Mouse (Mus musculus): ENCODE data around the gene Plxnb2. TPM values are rescaled to one million over a fixed set of nuclear protein-coding genes. Genes with fewer than 3 reads are reported as not detected.

Gene Plxnb2
- polyA plus RNA-seq, 1 experiment = 1.1 TPM

DNA sequence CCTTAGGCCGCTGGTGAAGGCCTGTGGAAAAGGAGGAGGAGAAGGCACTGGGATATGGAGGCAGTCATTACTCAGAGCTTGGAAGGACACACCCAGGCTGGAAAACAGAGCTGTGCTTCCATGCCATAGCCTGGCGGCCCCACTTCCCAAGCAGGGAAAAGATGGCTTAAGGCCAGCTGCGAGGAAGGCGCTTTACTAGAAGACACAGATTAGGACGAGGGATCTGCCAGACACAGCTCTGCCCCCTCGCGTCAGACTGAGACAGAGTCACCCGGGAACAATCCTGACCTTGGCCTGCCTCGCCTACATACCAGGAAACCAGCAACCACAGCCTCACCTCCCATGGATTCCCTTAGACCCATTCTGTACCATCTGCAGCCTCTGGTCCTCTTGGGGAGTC is 70.4 kb downstream of the Plxnb2 start:
- H3K4me3 ChIP-seq (replicated peaks) = no peak overlapping the region
- no peaks in the 10 kb centered on the region for H3K9me3 ChIP-seq (ENCODE audit: control insufficient read depth, low read length)
- H3K27me3 ChIP-seq (ENCODE audit: control insufficient read depth) = no peaks in the 10 kb centered on the region
- TF ChIP-seq GATA1 (IDR thresholded peaks at IDR 0.05; ENCODE audit: low read length) (no peak), TAL1 (IDR thresholded peaks at IDR 0.05; ENCODE audit: low read length) (no peak)
- H3K4me1 ChIP-seq (ENCODE audit: control insufficient read depth) = no peaks in the 10 kb centered on the region
- peaks cover 99% of the 10 kb centered on the region for H3K36me3 ChIP-seq (ENCODE audit: control insufficient read depth)

GRCm38 (mm10) chr15:89106976-89107375 is 73.6 kb downstream of the Plxnb2 start:
- Histone ChIP-seq H3K4me1 (ENCODE audit: control insufficient read depth) (no peaks in the 10 kb centered on the region), H3K4me3 (replicated peaks) (no peak overlapping the region), H3K9me3 (ENCODE audit: control insufficient read depth, low read length) (no peaks in the 10 kb centered on the region), H3K36me3 (ENCODE audit: control insufficient read depth) (peaks cover 100% of the 10 kb centered on the region), H3K27me3 (ENCODE audit: control insufficient read depth) (no peaks in the 10 kb centered on the region)
- no peak for TF ChIP-seq TAL1 (IDR thresholded peaks at IDR 0.05; ENCODE audit: low read length)
- no peak for TF ChIP-seq GATA1 (IDR thresholded peaks at IDR 0.05; ENCODE audit: low read length)

GRCm38 (mm10) chr15:89106073-89106472 is 74.5 kb downstream of the Plxnb2 start:
- TF ChIP-seq TAL1 (IDR thresholded peaks at IDR 0.05; ENCODE audit: low read length) = no peak
- TF ChIP-seq GATA1 (IDR thresholded peaks at IDR 0.05; ENCODE audit: low read length) = no peak
- Histone ChIP-seq H3K9me3 (ENCODE audit: control insufficient read depth, low read length) (no peaks in the 10 kb centered on the region), H3K27me3 (ENCODE audit: control insufficient read depth) (no peaks in the 10 kb centered on the region), H3K36me3 (ENCODE audit: control insufficient read depth) (peaks cover 100% of the 10 kb centered on the region), H3K4me1 (ENCODE audit: control insufficient read depth) (no peaks in the 10 kb centered on the region), H3K4me3 (replicated peaks) (no peak overlapping the region)

Other genes with a start within 250 kb of the Plxnb2 start
- gene Ttll8, start 226.4 kb downstream of the Plxnb2 start, polyA plus RNA-seq (2012) = not detected in 2 replicates
- gene Mlc1, start 201.8 kb downstream of the Plxnb2 start, polyA plus RNA-seq (2012) = not detected in 2 replicates
- gene Mov10l1, start 197.9 kb downstream of the Plxnb2 start, polyA plus RNA-seq (2012) = not detected in 2 replicates
- not detected in 2 replicates for gene Panx2, start 121.1 kb downstream of the Plxnb2 start, polyA plus RNA-seq (2012)
- 1.7 and 1.9 TPM in 2 replicates for gene Trabd, start 105.7 kb downstream of the Plxnb2 start, polyA plus RNA-seq (2012)
- 0.19 and 0.34 TPM in 2 replicates for gene Selenoo, start 91.7 kb downstream of the Plxnb2 start, polyA plus RNA-seq (2012)
- gene Tubgcp6, start 57.7 kb downstream of the Plxnb2 start, polyA plus RNA-seq (2012) = 4.4 and 4.8 TPM in 2 replicates
- 0.33 and 0.64 TPM in 2 replicates for gene Hdac10, start 52.1 kb downstream of the Plxnb2 start, polyA plus RNA-seq (2012)
- gene Mapk12, start 40.1 kb downstream of the Plxnb2 start, polyA plus RNA-seq (2012) = 0.02 and 0.03 TPM in 2 replicates
- 0.02 TPM in 1 of 2 replicates, not detected in the other for gene Mapk11, start 31.2 kb downstream of the Plxnb2 start, polyA plus RNA-seq (2012)
- 0.62 and 0.88 TPM in 2 replicates for gene Dennd6b, start 15.7 kb upstream of the Plxnb2 start, polyA plus RNA-seq (2012)
- 9.5 and 14.5 TPM in 2 replicates for gene Ppp6r2, start 30.8 kb upstream of the Plxnb2 start, polyA plus RNA-seq (2012)
- gene Sbf1, start 134.5 kb upstream of the Plxnb2 start, polyA plus RNA-seq (2012) = 28.7 and 42.5 TPM in 2 replicates
- 0.27 and 0.53 TPM in 2 replicates for gene Adm2, start 141.9 kb upstream of the Plxnb2 start, polyA plus RNA-seq (2012)
- gene Miox, start 153.6 kb upstream of the Plxnb2 start, polyA plus RNA-seq (2012) = not detected in 2 replicates
- gene Lmf2, start 174.9 kb upstream of the Plxnb2 start, polyA plus RNA-seq (2012) = 29.8 and 31.5 TPM in 2 replicates
- gene Ncaph2, start 174.9 kb upstream of the Plxnb2 start, polyA plus RNA-seq (2012) = 17.1 and 19.8 TPM in 2 replicates
- 0.47 and 0.81 TPM in 2 replicates for gene Sco2, start 193.1 kb upstream of the Plxnb2 start, polyA plus RNA-seq (2012)
- 0.16 and 0.17 TPM in 2 replicates for gene Tymp, start 196.3 kb upstream of the Plxnb2 start, polyA plus RNA-seq (2012)
- gene Odf3b, start 198.5 kb upstream of the Plxnb2 start, polyA plus RNA-seq (2012) = 0.44 and 0.65 TPM in 2 replicates
- gene Klhdc7b, start 204.1 kb upstream of the Plxnb2 start, polyA plus RNA-seq (2012) = not detected in 2 replicates
- gene Syce3, start 229.7 kb upstream of the Plxnb2 start, polyA plus RNA-seq (2012) = not detected in 2 replicates
- gene Cpt1b, start 245.1 kb upstream of the Plxnb2 start, polyA plus RNA-seq (2012) = 0.08 TPM in 1 of 2 replicates, not detected in the other
- 0.03 and 0.05 TPM in 2 replicates for gene C730034F03Rik, start 248.8 kb upstream of the Plxnb2 start, polyA plus RNA-seq (2012)
- gene Gm44502, start 248.9 kb upstream of the Plxnb2 start, polyA plus RNA-seq (2012) = 0.08 and 0.15 TPM in 2 replicates
- gene Chkb, start 249.1 kb upstream of the Plxnb2 start, polyA plus RNA-seq (2012) = 19.2 and 20.4 TPM in 2 replicates

Data from erythroblast, embryonic 14.5 days (primary cell).